Mouse (Mus musculus): ENCODE data around the gene Hist2h2aa1. TPM values are rescaled to one million over a fixed set of nuclear protein-coding genes. Genes with fewer than 3 reads are reported as not detected.
"Not testable (repeated sequence)": the region's sequence is repeated elsewhere in the genome, so short reads cannot be mapped to it uniquely, and the experiment has no call there.

Gene Hist2h2aa1
- total RNA-seq (2021): 10 to 100 TPM; 13.0 to 17.3 TPM
- long read RNA-seq, experiment 1, transcript Hist2h2aa1-201 (1 exons, 586 nt): major isoform, 18 of 18 reads
- long read RNA-seq, experiment 1, partial matches to known transcripts: 0 of 18 reads
- long read RNA-seq, experiment 1, other reads (novel, unspliced or antisense): 0 of 18 reads
- long read RNA-seq, experiment 2, transcript Hist2h2aa1-201 (1 exons, 586 nt): major isoform, 22 of 22 reads
- long read RNA-seq, experiment 2, partial matches to known transcripts: 0 of 22 reads
- long read RNA-seq, experiment 2, other reads (novel, unspliced or antisense): 0 of 22 reads

GRCm38 (mm10) chr3:96245003-96245886 lies at the start of gene Hist2h2aa1:
TSS of gene Hist2h2aa1 (plus strand) at chr3:96245497.
- DNase-seq: peak; percentile 83 to 85
- intact Hi-C loops (cut with DNase I): not testable (repeated sequence)

GRCm38 (mm10) chr3:96195616-96196313 lies 49.5 kb upstream of the Hist2h2aa1 start:
- intact Hi-C loops (cut with DNase I): no loop called here
- no peak for DNase-seq

GRCm38 (mm10) chr3:96196437-96197128 lies 48.7 kb upstream of the Hist2h2aa1 start:
- intact Hi-C loops (cut with DNase I): no loop called here
- DNase-seq: no peak

GRCm38 (mm10) chr3:96197129-96197749 lies 48.1 kb upstream of the Hist2h2aa1 start:
- intact Hi-C loops (cut with DNase I): no loop called here
- peak; percentile 84 to 85 for DNase-seq

GRCm38 (mm10) chr3:96198181-96198580 lies 47.1 kb upstream of the Hist2h2aa1 start:
- no peak for DNase-seq
- intact Hi-C loops (cut with DNase I): no loop called here

GRCm38 (mm10) chr3:96198601-96199251 lies 46.6 kb upstream of the Hist2h2aa1 start:
- intact Hi-C loops (cut with DNase I): not testable (repeated sequence)

GRCm38 (mm10) chr3:96199731-96200130 lies 45.6 kb upstream of the Hist2h2aa1 start:
- DNase-seq: no peak
- intact Hi-C loops (cut with DNase I): loop anchor here (10.0 kb wide), 1 partner anchor 55 kb away; no protein-coding TSS in a partner anchor

More at GRCm38 (mm10) chr3:96198601-96199251, 46.6 kb upstream of the Hist2h2aa1 start:
- DNase-seq: not testable (repeated sequence)

GRCm38 (mm10) chr3:96207819-96208218 lies 37.5 kb upstream of the Hist2h2aa1 start:
- intact Hi-C loops (cut with DNase I): loop anchor here (10.0 kb wide), 1 partner anchor 47 kb away; no protein-coding TSS in a partner anchor
- DNase-seq: no peak

- DNase-seq: peak in 1 of 2 experiments; percentile 41
- intact Hi-C loops (cut with DNase I): loop anchor here (10.0 kb wide), 1 partner anchor 46 kb away; no protein-coding TSS in a partner anchor
These were observed 36.1 kb upstream of the Hist2h2aa1 start for GRCm38 (mm10) chr3:96209242-96209641.

GRCm38 (mm10) chr3:96219191-96219641 lies 26.1 kb upstream of the Hist2h2aa1 start:
- peak in 1 of 2 experiments; percentile 30 for DNase-seq
- intact Hi-C loops (cut with DNase I): no loop called here

- intact Hi-C loops (cut with DNase I): loop anchor here (1.0 to 2.0 kb wide), 2 partner anchors 44 to 47 kb away; partner anchors contain the start of genes Hist2h4 and Sf3b4
- DNase-seq: peak; percentile 73 to 76
These were observed 25.6 kb upstream of the Hist2h2aa1 start, which contains the start of the genes Bola1 and Hist2h2ab for GRCm38 (mm10) chr3:96219661-96220130. TSS of gene Bola1 (minus strand) at chr3:96219709. TSS of gene Hist2h2ab (plus strand) at chr3:96219865.

GRCm38 (mm10) chr3:96220131-96220764 lies 25.0 kb upstream of the Hist2h2aa1 start:
- not testable (repeated sequence) for DNase-seq
- intact Hi-C loops (cut with DNase I): loop anchor here (1.0 to 2.0 kb wide), 2 partner anchors 43 to 47 kb away; partner anchors contain the start of genes Hist2h4 and Sf3b4

GRCm38 (mm10) chr3:96220765-96221639 lies 24.3 kb upstream of the Hist2h2aa1 start, which contains the start of the genes Hist2h2ac and Hist2h2be:
TSS of gene Hist2h2ac (minus strand) at chr3:96220880.
TSS of gene Hist2h2be (plus strand) at chr3:96221119.
- DNase-seq: peak; percentile 81 to 84
- intact Hi-C loops (cut with DNase I): loop anchor here (1.0 to 2.0 kb wide), 2 partner anchors 42 to 48 kb away; partner anchors contain the start of genes Hist2h4 and Sf3b4

- DNase-seq: peak in 1 of 2 experiments; percentile 6
- intact Hi-C loops (cut with DNase I): loop anchor here (2.0 kb wide), 2 partner anchors 15 to 49 kb away; partner anchors contain the start of gene Sf3b4
These were observed 23.7 kb upstream of the Hist2h2aa1 start for GRCm38 (mm10) chr3:96221640-96222038.

- DNase-seq: no peak
- intact Hi-C loops (cut with DNase I): loop anchor here (2.0 kb wide), 1 partner anchor 14 kb away; no protein-coding TSS in a partner anchor
These were observed 22.5 kb upstream of the Hist2h2aa1 start for GRCm38 (mm10) chr3:96222774-96223173.

GRCm38 (mm10) chr3:96225421-96225820 lies 19.9 kb upstream of the Hist2h2aa1 start:
- no peak for DNase-seq
- intact Hi-C loops (cut with DNase I): no loop called here
